In genomic region chr10:24999807-25000206, GRCm38 (mm10) we compare ENCODE assay signal across 21 mouse cellular contexts.
DNase-seq lines count a peak whose midpoint lies in the region; ATAC-seq and TF ChIP-seq lines count a peak whose summit lies in the region.
"Had no signal": no experiment of that assay in that cellular context is flagged by ENCODE, and none has a peak within 500 bp of the region (broad histone marks: within the 10 kb centered on the region; RNA-seq: fewer than 3 reads in every experiment).

No protein-coding gene starts in this region.

- no peak for TF ChIP-seq POLR2A in MEL (IDR thresholded peaks at IDR 0.05; ENCODE audit: control insufficient read depth in 1 of 2, insufficient read depth in 1 of 2, low read depth in 1 of 2, low read length in 2 of 2, poor library complexity in 1 of 2)
- no peak for TF ChIP-seq POLR2A in cortical plate, adult 2 months (IDR thresholded peaks at IDR 0.05; ENCODE audit: extremely low read depth, insufficient read depth, low read length)

- WGBS in forebrain, embryonic 14.5 days = 81% methylated on average over 5 of the region's 5 CpGs
- 84% methylated on average over 5 of the region's 5 CpGs for WGBS in forebrain, embryonic 11.5 days

- no peaks in the 10 kb centered on the region for H3K36me3 ChIP-seq in forebrain, embryonic 14.5 days (ENCODE audit: control insufficient read depth, insufficient read depth, low read length)
- no peaks in the 10 kb centered on the region for H3K36me3 ChIP-seq in forebrain, embryonic 11.5 days (ENCODE audit: control insufficient read depth, insufficient read depth, low read length)
- peaks cover 0 to 2% of the 10 kb centered on the region in 2 experiments; a peak in 1 of 4 replicates for H3K36me3 ChIP-seq in MEL (ENCODE audit: control insufficient read depth in 1 of 2, insufficient read depth in 2 of 2, low read length in 2 of 2)
- H3K36me3 ChIP-seq: embryonic facial prominence, embryonic 10.5 days; heart, embryonic 10.5 days; heart, embryonic 15.5 days; hindbrain, embryonic 13.5 days had no signal

- H3K27ac ChIP-seq in forebrain, embryonic 14.5 days (ENCODE audit: low read depth, low read length) = no peak overlapping the region
- no peak overlapping the region for H3K27ac ChIP-seq in forebrain, embryonic 11.5 days (ENCODE audit: low read depth, low read length)
- H3K27ac ChIP-seq in MEL (ENCODE audit: control insufficient read depth, low read depth, low read length) = peak overlapping the region; percentile 30; the same call in 1 of the 2 replicates
- H3K27ac ChIP-seq in cortical plate, adult 2 months (ENCODE audit: insufficient read depth, low read length) = peak overlapping the region; percentile 89
- H3K27ac ChIP-seq: embryonic facial prominence, embryonic 10.5 days; heart, embryonic 10.5 days; heart, embryonic 15.5 days; hindbrain, embryonic 13.5 days; hindbrain, postnatal 0 days had no signal

- no peaks in the 10 kb centered on the region for H3K9me3 ChIP-seq in forebrain, embryonic 14.5 days (replicated peaks; ENCODE audit: control insufficient read depth, low read length)
- no peaks in the 10 kb centered on the region for H3K9me3 ChIP-seq in forebrain, embryonic 11.5 days (ENCODE audit: control insufficient read depth, low read length)
- no peaks in the 10 kb centered on the region for H3K9me3 ChIP-seq in MEL (replicated peaks; ENCODE audit: insufficient read depth, low read length)
- H3K9me3 ChIP-seq: embryonic facial prominence, embryonic 10.5 days; heart, embryonic 10.5 days; heart, embryonic 15.5 days; hindbrain, embryonic 13.5 days had no signal

- H3K9ac ChIP-seq in forebrain, embryonic 14.5 days (ENCODE audit: low read length) = no peak overlapping the region
- H3K9ac ChIP-seq in forebrain, embryonic 11.5 days (ENCODE audit: low read length) = no peak overlapping the region
- peak overlapping the region; percentile 58 for H3K9ac ChIP-seq in MEL (ENCODE audit: control insufficient read depth, low read depth, low read length, poor library complexity, severe bottlenecking)
- H3K9ac ChIP-seq: heart, embryonic 15.5 days; hindbrain, embryonic 13.5 days had no signal

- no peak for ATAC-seq in forebrain, embryonic 14.5 days
- ATAC-seq in forebrain, embryonic 11.5 days (replicated peaks; ENCODE audit: low FRiP score) = no peak
- ATAC-seq in frontal cortex, adult (ENCODE audit: low TSS enrichment) = peak; percentile 59
- ATAC-seq: CD4-positive, CD25-positive, alpha-beta regulatory T cell, adult 4 months; hindbrain, postnatal 0 days had no signal

- no peak for TF ChIP-seq CTCF in MEL (IDR thresholded peaks at IDR 0.05 in 2 of 3, conservative IDR thresholded peaks at IDR 0.05 in 1 of 3; ENCODE audit: control insufficient read depth in 1 of 3, insufficient read depth in 1 of 3, low read depth in 2 of 3, low read length in 3 of 3, poor library complexity in 1 of 3, severe bottlenecking in 1 of 3)
- TF ChIP-seq CTCF in cortical plate, adult 2 months (IDR thresholded peaks at IDR 0.05; ENCODE audit: extremely low read depth, insufficient read depth, low read length) = no peak

- H3K4me3 ChIP-seq in forebrain, embryonic 14.5 days (ENCODE audit: low read depth, low read length) = no peak overlapping the region
- H3K4me3 ChIP-seq in forebrain, embryonic 11.5 days (ENCODE audit: low read depth, low read length) = no peak overlapping the region
- H3K4me3 ChIP-seq in MEL (ENCODE audit: control insufficient read depth in 1 of 2, insufficient read depth in 1 of 2, low read depth in 2 of 2, low read length in 2 of 2) = peak overlapping the region in 1 of 2 experiments; percentile 13; a peak in 1 of 4 replicates
- H3K4me3 ChIP-seq in cortical plate, adult 2 months (ENCODE audit: insufficient read depth, low read length) = 0 out of 2 replicates have a peak overlapping the region, but pooled peaks have one; percentile 8
- H3K4me3 ChIP-seq: embryonic facial prominence, embryonic 10.5 days; heart, embryonic 10.5 days; heart, embryonic 15.5 days; hindbrain, embryonic 13.5 days had no signal

- DNase-seq in forebrain, embryonic 14.5 days (ENCODE audit: low spot score) = peak; percentile 29
- no peak for DNase-seq in forebrain, embryonic 11.5 days (ENCODE audit: low spot score)
- DNase-seq in frontal cortex, postnatal 10 days (ENCODE audit: low spot score in 2 of 2) = no peak
- DNase-seq in MEL (ENCODE audit: low read depth, low spot score) = peak; percentile 42
- DNase-seq in thymus, postnatal 36 days = no peak
- DNase-seq: adrenal gland, adult 8-10 months; adrenal gland, postnatal 36 days; B cell, adult 2 months; cerebellum, adult 18-20 months; cerebellum, adult 9-11 months; cerebellum, postnatal 36 days; heart, postnatal 14 days; kidney, adult 11 months had no signal

- no peak for TF ChIP-seq RAD21 in MEL (IDR thresholded peaks at IDR 0.05; ENCODE audit: low read depth, low read length)

- no peak for TF ChIP-seq EP300 in MEL (IDR thresholded peaks at IDR 0.05; ENCODE audit: low read depth in 1 of 2, low read length in 2 of 2)

- H3K27me3 ChIP-seq in forebrain, embryonic 14.5 days (replicated peaks; ENCODE audit: control insufficient read depth, insufficient read depth, low read length) = no peaks in the 10 kb centered on the region
- H3K27me3 ChIP-seq in forebrain, embryonic 11.5 days (ENCODE audit: control insufficient read depth, insufficient read depth, low read length) = no peaks in the 10 kb centered on the region
- H3K27me3 ChIP-seq in MEL (ENCODE audit: control insufficient read depth in 1 of 2, insufficient read depth in 2 of 2, low read length in 2 of 2) = no peaks in the 10 kb centered on the region
- H3K27me3 ChIP-seq: heart, embryonic 15.5 days; hindbrain, embryonic 13.5 days had no signal

- H3K79me2 ChIP-seq in MEL (ENCODE audit: control insufficient read depth, insufficient read depth, low read length, poor library complexity) = no peaks in the 10 kb centered on the region

- H3K4me2 ChIP-seq in forebrain, embryonic 14.5 days (ENCODE audit: low read length) = no peak overlapping the region
- H3K4me2 ChIP-seq in forebrain, embryonic 11.5 days (ENCODE audit: low read depth, low read length, severe bottlenecking) = no peak overlapping the region
- H3K4me2 ChIP-seq: heart, embryonic 15.5 days; hindbrain, embryonic 13.5 days had no signal

- peaks cover 3% of the 10 kb centered on the region; the same call in 1 of the 2 replicates for H3K4me1 ChIP-seq in forebrain, embryonic 14.5 days (ENCODE audit: control insufficient read depth, insufficient read depth, low read length)
- H3K4me1 ChIP-seq in forebrain, embryonic 11.5 days (replicated peaks; ENCODE audit: control insufficient read depth, insufficient read depth, low read length) = no peaks in the 10 kb centered on the region
- H3K4me1 ChIP-seq in MEL (ENCODE audit: control insufficient read depth in 1 of 2, insufficient read depth in 2 of 2, low read length in 2 of 2) = peaks cover 0 to 7% of the 10 kb centered on the region in 2 experiments; a peak in 2 of 4 replicates
- no peaks in the 10 kb centered on the region for H3K4me1 ChIP-seq in cortical plate, adult 2 months (ENCODE audit: control insufficient read depth, insufficient read depth, low read length)
- H3K4me1 ChIP-seq: embryonic facial prominence, embryonic 10.5 days; heart, embryonic 10.5 days; heart, embryonic 15.5 days; hindbrain, embryonic 13.5 days had no signal

TF ChIP-seq in MEL, 35 proteins besides CTCF, POLR2A, EP300 and RAD21:
- TF ChIP-seq RCOR1 (IDR thresholded peaks at IDR 0.05; ENCODE audit: low read depth, low read length) (no peak), HCFC1 (IDR thresholded peaks at IDR 0.05; ENCODE audit: low read depth, low read length) (peak; percentile 83)

Comparison
In these comparisons a context has a peak if more than half of its experiments do, and no peak if none do; other contexts are left out.
1. DNase-seq: peak in forebrain, embryonic 14.5 days (single experiment) and MEL (single experiment); none in forebrain, embryonic 11.5 days (single experiment), frontal cortex, postnatal 10 days (0 of 2) and thymus, postnatal 36 days (0 of 2).
2. H3K27ac ChIP-seq: peak in MEL (single experiment) and cortical plate, adult 2 months (single experiment); none in forebrain, embryonic 14.5 days (single experiment) and forebrain, embryonic 11.5 days (single experiment).